Mouse (Mus musculus) limb, embryonic 10.5 days (tissue): ENCODE results near the gene Cdcp2. TPM values are rescaled to one million over a fixed set of nuclear protein-coding genes. Genes with fewer than 3 reads are reported as not detected.

Source experiments
- DNase-seq: peaks from one replicate; pipeline ENCODE4 v3.0.0-alpha.2; 2017; ENCODE audit warnings: low spot score
- H3K27ac ChIP-seq: fragments of 300-500 bp; sonication (generic); 2 replicates; pipeline ENCODE4 v1.5.1; 2016; ENCODE audit warnings: mild to moderate bottlenecking
- H3K27me3 ChIP-seq: fragments of 300-500 bp; sonication (generic); 2 replicates; pipeline ENCODE4 v1.6.1; 2016; ENCODE audit warnings: low read depth, mild to moderate bottlenecking; ENCODE audit not compliant: poor library complexity, severe bottlenecking
- H3K36me3 ChIP-seq: fragments of 300-500 bp; sonication (generic); 2 replicates; pipeline ENCODE4 v1.6.1; 2016; ENCODE audit warnings: mild to moderate bottlenecking, moderate library complexity
- H3K4me1 ChIP-seq: fragments of 300-500 bp; sonication (generic); 2 replicates; pipeline ENCODE4 v1.6.1; 2016
- H3K4me3 ChIP-seq: fragments of 300-500 bp; sonication (generic); 2 replicates; pipeline ENCODE4 v1.5.1; 2016; ENCODE audit warnings: mild to moderate bottlenecking, moderate library complexity
- H3K9me3 ChIP-seq: fragments of 300-500 bp; sonication (generic); replicated peaks from 2 replicates; pipeline ENCODE4 v1.6.1; 2016; ENCODE audit warnings: mild to moderate bottlenecking
- WGBS: fragments of 180-500 bp; shearing (Covaris S2); methylation state at CpG from one replicate; pipeline ENCODE4 v1.1.7; 2016; 5-methylcytosine and 5-hydroxymethylcytosine counted together
- polyA plus RNA-seq: library from polyadenylated mRNA; unstranded; fragments of >200 nt; fragmentation: Nextera tagmentation; extraction: Ambion mirVana; gene quantifications from 2 replicates; pipeline ENCODE4 v1.2.1, GENCODE M21; 2016

The Cdcp2 gene
- polyA plus RNA-seq, 1 experiment from 2014 or later, result not detected

DNA sequence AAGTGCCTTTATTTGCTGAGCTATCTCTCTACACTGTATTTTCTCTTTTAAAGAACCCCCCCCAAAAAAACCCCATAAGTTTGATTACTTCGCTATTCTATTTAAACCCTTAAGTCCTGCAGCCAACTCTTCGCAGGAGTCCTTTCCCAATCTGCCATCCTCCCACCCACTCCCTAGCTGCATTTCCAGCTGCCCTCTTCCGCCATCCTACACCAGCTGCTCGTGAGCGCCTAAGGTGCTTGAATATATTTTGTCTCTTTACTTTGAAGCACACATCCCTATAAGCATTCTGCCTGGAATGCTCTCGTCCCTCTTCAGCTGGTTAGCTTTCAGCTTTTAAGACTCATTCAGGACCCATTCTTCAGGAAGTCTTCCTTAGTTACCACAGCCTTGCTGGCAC is 54.3 kb downstream of the Cdcp2 start:
- no peaks in the 10 kb centered on the region for H3K9me3 ChIP-seq
- H3K27me3 ChIP-seq, result no peaks in the 10 kb centered on the region
- H3K27ac ChIP-seq, result no peak overlapping the region
- DNase-seq, result no peak
- peaks cover 64% of the 10 kb centered on the region for H3K36me3 ChIP-seq
- 93% methylated on average over 6 of the region's 6 CpGs for WGBS
- no peak overlapping the region for H3K4me3 ChIP-seq
- peaks cover 12% of the 10 kb centered on the region; the same call in 1 of the 2 replicates for H3K4me1 ChIP-seq

DNA sequence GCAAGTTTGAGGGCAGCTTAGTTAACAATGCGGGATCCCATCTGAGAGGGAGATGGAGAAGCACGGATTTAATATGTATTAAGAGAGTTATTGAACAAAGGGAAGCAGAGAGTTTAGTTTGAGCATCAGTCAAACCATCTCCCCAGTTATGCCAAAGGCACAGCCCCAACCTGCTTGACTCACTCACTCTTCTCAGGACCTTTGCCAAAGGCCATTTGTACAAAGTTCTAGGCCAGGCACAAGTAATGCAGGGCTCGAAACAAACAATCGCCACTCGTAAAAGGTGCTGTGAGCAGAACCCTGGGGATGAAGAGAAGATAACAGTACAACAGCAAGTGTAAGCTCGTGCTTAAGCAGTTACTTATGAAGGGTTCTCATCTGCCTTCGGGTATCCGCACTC is 55.9 kb downstream of the Cdcp2 start:
- Histone ChIP-seq H3K27ac (no peak overlapping the region), H3K4me3 (no peak overlapping the region), H3K27me3 (no peaks in the 10 kb centered on the region), H3K4me1 (peaks cover 19% of the 10 kb centered on the region), H3K36me3 (peaks cover 61% of the 10 kb centered on the region), H3K9me3 (no peaks in the 10 kb centered on the region)
- no peak for DNase-seq
- WGBS, result 82% methylated on average over 8 of the region's 8 CpGs

DNA sequence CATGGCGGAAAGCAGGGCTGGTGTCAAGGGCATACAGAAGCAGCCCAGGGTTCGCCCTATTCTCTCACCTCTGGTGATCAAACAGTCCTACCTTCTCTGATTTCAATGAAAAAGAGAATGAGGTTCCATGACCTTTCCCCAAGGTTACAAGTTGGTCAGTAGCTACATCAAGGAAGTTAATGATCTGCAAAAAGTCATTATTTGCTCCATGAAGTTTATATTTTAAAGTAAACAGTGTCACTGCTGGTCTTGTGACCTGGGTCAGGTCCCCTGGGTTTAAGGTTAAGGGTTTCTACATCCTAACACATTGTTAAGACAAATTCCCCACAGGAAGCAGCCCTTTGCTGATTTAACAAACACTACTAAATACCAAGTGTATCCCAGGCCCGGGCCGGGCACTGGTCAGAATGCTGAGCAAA is 60.3 kb downstream of the Cdcp2 start:
- Histone ChIP-seq H3K27me3 (no peaks in the 10 kb centered on the region), H3K9me3 (no peaks in the 10 kb centered on the region), H3K27ac (no peak overlapping the region), H3K36me3 (peaks cover 84% of the 10 kb centered on the region), H3K4me3 (no peak overlapping the region), H3K4me1 (peaks cover 26% of the 10 kb centered on the region)
- 65% methylated on average over 4 of the region's 4 CpGs for WGBS
- DNase-seq, result no peak

DNA sequence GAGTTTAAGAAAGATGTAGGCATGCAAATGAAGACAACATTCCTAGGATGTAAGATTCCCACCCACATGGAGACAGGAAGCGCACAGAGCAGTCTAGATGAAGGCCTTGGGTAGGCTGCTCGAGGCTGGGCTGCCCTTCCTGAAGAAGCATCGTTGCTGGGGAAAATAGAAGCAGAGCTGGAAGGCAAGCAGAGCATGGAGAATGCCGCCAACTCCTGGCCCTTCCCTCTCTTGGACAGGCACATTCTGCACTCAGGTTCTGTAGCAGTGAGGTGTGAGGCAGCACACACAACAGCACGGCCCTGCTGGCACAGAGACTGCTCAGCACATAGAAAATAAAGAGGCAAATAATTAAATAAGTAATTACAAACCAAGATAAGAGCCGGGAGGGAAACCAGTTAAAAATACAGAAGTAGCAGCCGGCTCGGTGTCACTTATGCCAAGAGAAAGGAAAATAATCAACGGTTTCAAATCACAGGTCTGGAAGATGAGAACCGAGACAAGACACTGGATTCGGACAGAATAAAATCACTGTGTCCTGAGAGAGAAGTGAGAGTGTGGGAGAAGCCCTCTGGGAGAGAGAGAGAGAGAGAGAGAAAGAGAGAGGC is 62.6 kb downstream of the Cdcp2 start:
- H3K4me3 ChIP-seq, result no peak overlapping the region
- peaks cover 71% of the 10 kb centered on the region for H3K36me3 ChIP-seq
- no peaks in the 10 kb centered on the region for H3K27me3 ChIP-seq
- 91% methylated on average over 11 of the region's 11 CpGs for WGBS
- no peak for DNase-seq
- no peak overlapping the region for H3K27ac ChIP-seq
- no peaks in the 10 kb centered on the region for H3K9me3 ChIP-seq
- H3K4me1 ChIP-seq, result peaks cover 21% of the 10 kb centered on the region

DNA sequence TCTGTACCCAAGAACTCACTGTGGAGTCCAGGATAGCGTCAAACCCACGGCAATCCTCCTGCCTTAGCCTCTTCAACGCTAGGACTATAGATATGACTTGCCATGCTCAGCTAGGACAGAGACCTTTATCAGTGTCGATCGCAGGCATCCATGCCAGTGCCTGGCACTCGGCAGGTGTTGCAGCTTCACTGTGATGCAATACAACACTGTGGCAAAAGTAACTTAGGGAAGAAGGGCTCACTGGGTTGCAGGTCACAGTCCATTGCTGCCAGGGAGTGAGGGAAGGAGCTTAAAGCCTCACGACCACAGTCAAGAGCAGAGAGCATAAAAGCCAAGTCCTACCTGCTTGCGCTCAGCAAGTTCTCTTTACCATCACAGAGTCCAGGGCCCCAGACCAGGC is 63.5 kb downstream of the Cdcp2 start:
- Histone ChIP-seq H3K27me3 (no peaks in the 10 kb centered on the region), H3K4me3 (no peak overlapping the region), H3K4me1 (peaks cover 22% of the 10 kb centered on the region), H3K36me3 (peaks cover 69% of the 10 kb centered on the region), H3K9me3 (no peaks in the 10 kb centered on the region), H3K27ac (no peak overlapping the region)
- no peak for DNase-seq
- WGBS, result 93% methylated on average over 8 of the region's 8 CpGs

Other genes with a start within 250 kb of the Cdcp2 start
- gene Ssbp3, start 186.2 kb upstream of the Cdcp2 start, polyA plus RNA-seq, result 225 and 250 TPM in 2 replicates
- gene Mrpl37, start 30.0 kb upstream of the Cdcp2 start, polyA plus RNA-seq, result 145 and 167 TPM in 2 replicates
- 11.7 and 12.6 TPM in 2 replicates for gene Cyb5rl, start 29.9 kb upstream of the Cdcp2 start, polyA plus RNA-seq
- 259 and 274 TPM in 2 replicates for gene Tmem59, start 81.5 kb downstream of the Cdcp2 start, polyA plus RNA-seq
- gene Tceanc2, start 82.2 kb downstream of the Cdcp2 start, polyA plus RNA-seq, result 22.9 and 30.2 TPM in 2 replicates
- gene Ldlrad1, start 112.3 kb downstream of the Cdcp2 start, polyA plus RNA-seq, result not detected in 2 replicates
- gene Lrrc42, start 156.6 kb downstream of the Cdcp2 start, polyA plus RNA-seq, result 75.1 and 89.6 TPM in 2 replicates
- 23.4 and 24.6 TPM in 2 replicates for gene Hspb11, start 156.7 kb downstream of the Cdcp2 start, polyA plus RNA-seq
- not detected in 2 replicates for gene Dio1, start 210.3 kb downstream of the Cdcp2 start, polyA plus RNA-seq
- gene Yipf1, start 217.5 kb downstream of the Cdcp2 start, polyA plus RNA-seq, result 38.8 and 42.3 TPM in 2 replicates